Mouse (Mus musculus) embryonic fibroblast, embryonic 13.5 days (primary cell): Measurements from ENCODE around the gene Hist2h3c1.

Source experiments
- CTCF ChIP-seq: IDR thresholded peaks from 2 replicates; pipeline ENCODE4 v1.5.1; 2011; ENCODE audit warnings: mild to moderate bottlenecking, control low read depth, low read length, moderate library complexity, borderline replicate concordance; ENCODE audit not compliant: insufficient read depth
- POLR2A ChIP-seq: IDR thresholded peaks from 2 replicates; pipeline ENCODE4 v1.6.1; 2011; ENCODE audit warnings: low read depth, mild to moderate bottlenecking, control low read depth, low read length, moderate library complexity

GRCm38 (mm10) chr3:96237335-96237903 lies 9.1 kb upstream of the Hist2h3c1 start:
- no peak for TF ChIP-seq CTCF
- TF ChIP-seq POLR2A, result no peak; the same call in 1 of the 2 replicates
